Mouse (Mus musculus) heart, adult 2 months (tissue): ENCODE measurements around the gene Trim9. TPM values are rescaled to one million over a fixed set of nuclear protein-coding genes. Genes with fewer than 3 reads are reported as not detected.

Experiments
- DNase-seq, 2 experiments: peaks; one replicate each; pipeline ENCODE4 v3.0.0; 2021
- H3K27ac ChIP-seq: fragments of 200-600 bp; 2 replicates; pipeline ENCODE4 v1.8.1; 2022
- H3K27me3 ChIP-seq: fragments of 200-500 bp; 2 replicates; pipeline ENCODE4 v1.6.1; 2012; ENCODE audit warnings: mild to moderate bottlenecking, low read length, inconsistent platforms, mixed read lengths; ENCODE audit not compliant: control insufficient read depth, insufficient read depth
- H3K36me3 ChIP-seq: fragments of 200-500 bp; 2 replicates; pipeline ENCODE4 v1.6.1; 2012; ENCODE audit warnings: low read length, inconsistent platforms; ENCODE audit not compliant: control insufficient read depth, insufficient read depth
- H3K4me1 ChIP-seq: fragments of 200-500 bp; 2 replicates; pipeline ENCODE4 v1.6.1; 2011; ENCODE audit warnings: low read length; ENCODE audit not compliant: control insufficient read depth, insufficient read depth
- H3K4me3 ChIP-seq: fragments of 200-600 bp; 2 replicates; pipeline ENCODE4 v1.8.1; 2022
- H3K79me2 ChIP-seq: fragments of 200-500 bp; replicated peaks from 2 replicates; pipeline ENCODE4 v1.6.1; 2012; ENCODE audit warnings: mild to moderate bottlenecking, inconsistent platforms, low read length, moderate library complexity, mixed read lengths; ENCODE audit not compliant: control insufficient read depth, insufficient read depth
- H3K9ac ChIP-seq: fragments of 200-500 bp; 2 replicates; pipeline ENCODE4 v1.6.1; 2012; ENCODE audit warnings: low read depth, mild to moderate bottlenecking, control low read depth, inconsistent platforms, low read length, mixed read lengths
- CTCF ChIP-seq: fragments of 200-600 bp; IDR thresholded peaks from 2 replicates; pipeline ENCODE4 v1.8.1; 2022; ENCODE audit warnings: antibody characterized with exemption, mild to moderate bottlenecking, moderate library complexity
- EP300 ChIP-seq: fragments of 200-500 bp; IDR thresholded peaks from 2 replicates; pipeline ENCODE4 v1.6.1; 2011; ENCODE audit warnings: low read depth, low read length, control low read depth; ENCODE audit not compliant: insufficient read depth
- POLR2A ChIP-seq: fragments of 200-500 bp; IDR thresholded peaks from 2 replicates; pipeline ENCODE4 v1.6.1; 2011; ENCODE audit warnings: mild to moderate bottlenecking, low read depth, low read length, control low read depth; ENCODE audit not compliant: insufficient read depth
- WGBS: fragments of 180-500 bp; shearing (Covaris S2); methylation state at CpG from one replicate; pipeline ENCODE4 v1.1.7; 2018; 5-methylcytosine and 5-hydroxymethylcytosine counted together
- intact Hi-C: fragments of 180-260 bp; cut with DNase I; formaldehyde crosslinking; loops from one replicate; pipeline ENCODE4 v1.15.1; 2025
- polyA plus RNA-seq: library from polyadenylated mRNA; depleted of rRNA; stranded (reverse); fragments of >200 nt; gene quantifications from 2 replicates; pipeline ENCODE4 v1.2.3, GENCODE M21; 2012
- total RNA-seq, 2 experiments: library from RNA; stranded (reverse); gene quantifications; 2 replicates each; pipeline ENCODE4 v1.2.3; 2021

The Trim9 gene
- total and polyA plus RNA-seq, 3 experiments, result 0.11 to 0.16 (median 0.12) TPM

DNA sequence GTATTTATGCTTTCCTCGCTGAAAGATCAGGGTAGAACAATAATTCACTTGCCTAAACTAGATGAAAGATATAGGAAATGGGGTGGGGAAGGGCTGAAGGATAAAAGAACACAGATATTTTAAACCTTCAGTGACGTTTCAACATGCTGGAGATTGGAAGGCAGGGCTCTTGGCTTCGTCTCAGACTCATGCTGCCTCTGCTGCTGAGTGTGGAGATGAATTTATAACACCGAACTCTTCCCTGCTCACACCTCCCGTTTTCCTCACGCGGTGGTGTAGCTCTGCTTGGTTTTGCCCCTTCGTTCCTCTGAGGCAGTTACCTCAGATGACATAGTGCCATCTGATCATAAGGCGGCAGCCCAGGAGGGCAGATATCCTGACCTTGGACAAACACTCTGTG, 21.4 kb upstream of the Trim9 start:
- Histone ChIP-seq H3K9ac (no peak overlapping the region), H3K27ac (no peak overlapping the region), H3K27me3 (no peaks in the 10 kb centered on the region), H3K79me2 (no peaks in the 10 kb centered on the region), H3K4me1 (no peaks in the 10 kb centered on the region), H3K4me3 (no peak overlapping the region), H3K36me3 (no peaks in the 10 kb centered on the region)
- no peak for TF ChIP-seq EP300
- no peak for TF ChIP-seq POLR2A
- no peak for TF ChIP-seq CTCF
- no peak for DNase-seq
- intact Hi-C loops, result no loop called here
- WGBS, result 81% methylated on average over 9 of the region's 9 CpGs

DNA sequence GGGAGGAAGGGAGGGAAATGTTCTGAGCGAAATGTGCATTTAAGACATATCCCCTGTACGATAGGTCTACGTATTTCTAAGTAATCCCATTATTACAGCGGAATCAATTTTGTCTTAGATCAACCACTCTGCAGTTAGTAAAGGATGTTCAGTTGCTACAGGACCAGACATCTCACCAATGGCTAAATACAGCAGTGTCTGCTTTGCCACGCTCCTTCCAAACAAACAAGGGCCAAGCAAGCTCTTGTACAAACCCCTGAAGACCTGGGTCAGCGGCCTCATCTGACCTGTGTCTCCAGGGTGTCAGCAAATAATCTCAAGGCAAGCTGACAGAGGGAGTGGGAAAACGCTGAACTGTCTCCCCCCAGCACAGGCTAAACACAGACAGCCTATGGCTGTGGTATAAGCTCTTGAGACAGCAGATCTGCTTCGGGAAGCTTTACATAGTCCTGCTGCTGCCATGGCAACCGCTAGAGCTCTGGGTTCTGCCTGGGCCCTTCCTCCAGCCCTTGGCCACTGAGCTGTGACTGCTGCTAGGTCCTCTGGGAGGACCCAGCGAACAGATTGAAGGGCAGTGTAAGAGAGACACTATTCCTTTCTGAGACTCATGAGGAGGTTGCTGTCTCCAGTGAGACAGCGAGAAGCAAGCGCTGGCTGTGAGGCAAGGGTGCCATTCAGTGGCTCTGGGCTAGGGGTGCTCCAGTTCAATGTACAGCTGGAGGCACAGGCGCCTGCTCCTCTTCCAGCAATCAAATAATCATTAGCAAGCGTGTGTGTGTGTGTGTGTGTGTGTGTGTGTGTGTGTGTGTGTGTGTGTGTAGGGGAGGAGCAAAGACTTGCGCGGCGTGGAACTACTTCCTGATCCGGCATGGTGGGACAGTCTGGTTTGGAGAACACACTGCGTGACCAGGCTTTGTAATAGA, 20.2 kb upstream of the Trim9 start:
- intact Hi-C loops, result no loop called here
- peak in 1 of 2 experiments; percentile 9 for DNase-seq
- WGBS, result 56% methylated on average over 19 of the region's 19 CpGs
- Histone ChIP-seq H3K27me3 (no peaks in the 10 kb centered on the region), H3K4me3 (no peak overlapping the region), H3K79me2 (no peaks in the 10 kb centered on the region), H3K36me3 (no peaks in the 10 kb centered on the region), H3K9ac (no peak overlapping the region), H3K4me1 (no peaks in the 10 kb centered on the region), H3K27ac (no peak overlapping the region)
- TF ChIP-seq POLR2A (no peak), CTCF (peak; percentile 19; the same call in 1 of the 2 replicates)

DNA sequence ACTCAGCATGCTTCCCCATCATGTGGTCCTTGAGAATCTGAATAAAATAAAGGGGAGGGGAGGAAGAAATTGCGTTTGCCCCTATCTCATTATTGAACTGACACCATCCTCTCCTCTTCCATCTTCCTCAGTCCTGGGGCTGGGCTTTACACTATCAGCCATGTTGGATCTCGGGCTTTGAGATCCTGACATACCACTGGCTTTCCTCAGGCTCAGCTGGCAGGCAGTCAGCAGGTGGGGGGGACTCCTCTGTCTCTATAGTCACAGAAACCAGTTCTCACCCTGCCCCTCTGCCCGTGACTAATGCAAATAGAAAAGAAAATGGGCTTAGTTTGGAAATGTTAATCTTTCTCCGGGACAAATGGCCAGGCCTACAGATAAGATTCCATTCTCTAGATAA, 15.6 kb upstream of the Trim9 start:
- no peaks in the 10 kb centered on the region for H3K36me3 ChIP-seq
- WGBS, result 39% methylated on average over 4 of the region's 4 CpGs
- 0 out of 2 replicates have a peak, but pooled peaks cover 1% of the 10 kb centered on the region for H3K27me3 ChIP-seq
- no peak for DNase-seq
- no peak for TF ChIP-seq EP300
- no peak for TF ChIP-seq POLR2A
- no peak for TF ChIP-seq CTCF
- no peaks in the 10 kb centered on the region for H3K79me2 ChIP-seq
- H3K27ac ChIP-seq, result no peak overlapping the region
- H3K4me3 ChIP-seq, result no peak overlapping the region
- intact Hi-C loops, result no loop called here
- H3K9ac ChIP-seq, result no peak overlapping the region
- H3K4me1 ChIP-seq, result no peaks in the 10 kb centered on the region; the same call in 1 of the 2 replicates

- H3K79me2 ChIP-seq, result no peaks in the 10 kb centered on the region
- no peak overlapping the region for H3K27ac ChIP-seq
- H3K36me3 ChIP-seq, result no peaks in the 10 kb centered on the region
- WGBS, result 82% methylated on average over 5 of the region's 5 CpGs
- H3K4me3 ChIP-seq, result no peak overlapping the region
- no peaks in the 10 kb centered on the region; the same call in 1 of the 2 replicates for H3K4me1 ChIP-seq
- H3K27me3 ChIP-seq, result 0 out of 2 replicates have a peak, but pooled peaks cover 1% of the 10 kb centered on the region
- intact Hi-C loops, result no loop called here
- TF ChIP-seq CTCF (no peak), POLR2A (no peak), EP300 (no peak)
- no peak overlapping the region for H3K9ac ChIP-seq
- DNase-seq, result no peak
Observed at GRCm38 (mm10) chr12:70360276-70360675, 12.9 kb upstream of the Trim9 start.

GRCm38 (mm10) chr12:70359443-70359842, 12.0 kb upstream of the Trim9 start:
- TF ChIP-seq EP300 (no peak), CTCF (no peak), POLR2A (no peak)
- H3K27ac ChIP-seq, result no peak overlapping the region
- H3K4me3 ChIP-seq, result no peak overlapping the region
- H3K9ac ChIP-seq, result no peak overlapping the region
- H3K4me1 ChIP-seq, result no peaks in the 10 kb centered on the region; the same call in 1 of the 2 replicates
- H3K36me3 ChIP-seq, result no peaks in the 10 kb centered on the region
- no peak for DNase-seq
- intact Hi-C loops, result no loop called here
- H3K27me3 ChIP-seq, result 0 out of 2 replicates have a peak, but pooled peaks cover 1% of the 10 kb centered on the region
- 71% methylated on average over 13 of the region's 13 CpGs for WGBS
- no peaks in the 10 kb centered on the region for H3K79me2 ChIP-seq

GRCm38 (mm10) chr12:70354926-70355325, 7.5 kb upstream of the Trim9 start:
- H3K4me1 ChIP-seq, result no peaks in the 10 kb centered on the region; the same call in 1 of the 2 replicates
- H3K4me3 ChIP-seq, result no peak overlapping the region
- TF ChIP-seq POLR2A, result no peak
- TF ChIP-seq EP300, result no peak
- no peak for TF ChIP-seq CTCF
- 0 out of 2 replicates have a peak, but pooled peaks cover 1% of the 10 kb centered on the region for H3K27me3 ChIP-seq
- H3K79me2 ChIP-seq, result no peaks in the 10 kb centered on the region
- H3K9ac ChIP-seq, result no peak overlapping the region
- DNase-seq, result no peak
- 83% methylated on average over 8 of the region's 8 CpGs for whole genome bisulfite sequencing
- no peaks in the 10 kb centered on the region for H3K36me3 ChIP-seq
- intact Hi-C loops, result no loop called here
- no peak overlapping the region for H3K27ac ChIP-seq
